Mouse (Mus musculus) liver, adult (tissue): Measurements from ENCODE around the gene Boc.

ENCODE experiments used
- GATA4 ChIP-seq: IDR thresholded peaks from 2 replicates; pipeline ENCODE4 v1.6.1; 2014; ENCODE audit warnings: mild to moderate bottlenecking, low read length; ENCODE audit not compliant: insufficient replicate concordance

The Boc gene

GRCm38 (mm10) chr16:44559330-44559695 lies 616 bp upstream of the Boc start:
- no peak for TF ChIP-seq GATA4

- TF ChIP-seq GATA4 = no peak
Observed at GRCm38 (mm10) chr16:44557661-44558470, 831 bp downstream of the Boc start.

GRCm38 (mm10) chr16:44557084-44557483 lies 1.6 kb downstream of the Boc start:
- TF ChIP-seq GATA4 = no peak

DNA sequence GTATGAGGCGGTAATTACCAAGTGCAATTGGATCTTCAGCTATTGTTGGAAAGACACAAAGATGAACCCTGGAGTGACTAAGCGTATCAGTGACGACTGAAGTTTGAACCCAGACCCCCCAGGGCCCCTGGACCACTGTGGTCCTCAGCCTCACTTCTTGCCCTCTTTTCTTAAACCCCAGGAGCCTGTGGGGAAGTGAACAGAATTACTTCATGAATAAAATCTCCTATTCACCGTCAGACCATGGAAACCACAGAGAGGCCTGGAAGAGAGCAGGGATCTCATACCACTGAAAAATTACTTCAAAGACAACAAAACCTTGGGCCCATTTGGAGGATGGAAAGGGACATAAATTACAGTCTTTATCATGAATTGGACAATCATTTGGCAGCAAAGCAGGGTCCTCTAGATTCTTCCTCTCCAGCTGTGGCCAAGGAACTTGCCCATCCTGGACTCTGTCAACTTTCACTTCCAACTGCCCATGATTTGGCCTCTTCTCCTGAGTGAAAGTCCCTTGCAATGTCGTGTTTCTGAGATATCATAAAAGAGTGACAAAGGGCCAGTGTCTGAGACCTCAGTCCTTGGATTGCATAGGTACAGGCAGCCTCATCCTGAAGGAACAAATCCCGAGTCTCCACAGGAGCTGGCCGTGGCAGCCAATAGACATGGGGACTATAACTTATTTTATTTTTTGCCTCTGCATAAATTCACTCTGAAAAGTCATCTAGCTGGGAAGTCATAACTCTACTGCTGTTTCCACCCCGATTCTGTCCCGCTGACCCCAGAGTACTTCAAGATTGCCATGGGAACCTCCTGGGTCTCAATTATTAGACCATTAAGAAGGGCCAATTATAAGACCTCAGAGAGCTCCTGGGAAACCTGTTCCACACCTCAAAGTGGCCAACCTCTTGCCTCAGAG lies 2.6 kb downstream of the Boc start:
- TF ChIP-seq GATA4 = no peak

GRCm38 (mm10) chr16:44553861-44554260 lies 4.8 kb downstream of the Boc start:
- no peak for TF ChIP-seq GATA4

- TF ChIP-seq GATA4 = no peak
Observed at GRCm38 (mm10) chr16:44552726-44553125, 6.0 kb downstream of the Boc start.

GRCm38 (mm10) chr16:44552036-44552435 lies 6.7 kb downstream of the Boc start:
- no peak for TF ChIP-seq GATA4

- TF ChIP-seq GATA4 = no peak
Observed at GRCm38 (mm10) chr16:44551491-44551890, 7.2 kb downstream of the Boc start.

GRCm38 (mm10) chr16:44550843-44551242 lies 7.9 kb downstream of the Boc start:
- TF ChIP-seq GATA4 = no peak

- TF ChIP-seq GATA4 = no peak
Observed at GRCm38 (mm10) chr16:44549867-44550679, 8.6 kb downstream of the Boc start.

DNA sequence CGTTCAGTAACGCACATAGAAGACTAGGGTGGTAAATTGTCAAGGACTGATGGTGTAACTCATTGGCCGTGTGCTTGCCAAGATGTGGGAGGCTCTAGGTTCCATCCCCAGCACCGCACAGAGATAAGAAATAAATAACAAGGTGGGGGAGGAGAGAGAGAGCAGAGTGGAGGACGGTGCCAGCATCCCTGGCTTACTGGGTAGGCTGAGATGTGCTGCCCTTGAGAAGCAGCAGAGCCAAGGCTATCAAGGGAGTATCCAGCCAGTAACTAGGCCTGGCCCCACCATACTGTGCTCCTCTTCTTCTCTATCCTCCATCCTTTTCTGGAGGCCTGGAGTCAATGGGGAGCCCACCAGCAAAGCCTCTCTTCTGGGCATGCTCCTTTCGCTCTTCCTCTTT lies 9.3 kb downstream of the Boc start:
- TF ChIP-seq GATA4 = no peak

- no peak for TF ChIP-seq GATA4
Observed at GRCm38 (mm10) chr16:44547976-44548375, 10.7 kb downstream of the Boc start.

DNA sequence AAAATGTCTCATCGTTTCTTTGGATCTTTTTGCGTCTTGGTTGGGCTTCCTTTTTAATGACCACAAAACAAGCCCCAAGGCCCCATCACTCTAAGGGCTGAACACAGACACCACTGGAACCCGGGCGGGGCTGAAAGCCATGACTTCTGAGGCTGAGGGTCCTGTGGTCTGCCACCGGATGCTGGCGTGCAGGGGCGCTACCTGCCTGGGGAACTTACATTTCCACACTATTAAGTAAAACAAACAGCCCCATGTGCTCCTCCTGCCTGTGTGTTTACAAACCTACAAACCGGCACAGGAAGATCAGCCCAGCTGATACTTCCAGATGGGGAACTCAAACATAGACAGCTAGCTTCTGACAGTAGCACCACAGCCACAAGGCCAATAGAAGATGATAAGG lies 11.9 kb downstream of the Boc start:
- TF ChIP-seq GATA4 = no peak

- no peak for TF ChIP-seq GATA4
Observed at GRCm38 (mm10) chr16:44545939-44546338, 12.8 kb downstream of the Boc start.

- no peak for TF ChIP-seq GATA4
Observed at GRCm38 (mm10) chr16:44545153-44545552, 13.5 kb downstream of the Boc start.
